Mouse (Mus musculus) macrophage (primary cell): Measurements from ENCODE around the gene Kpna1. TPM values are rescaled to one million over a fixed set of nuclear protein-coding genes. Genes with fewer than 3 reads are reported as not detected.
"Not testable (repeated sequence)": the region's sequence is repeated elsewhere in the genome, so short reads cannot be mapped to it uniquely, and the experiment has no call there.

Source experiments
- H3K27ac ChIP-seq: fragments of 350-480 bp; formaldehyde crosslinking; 2 replicates; pipeline ENCODE4 v1.9.0; 2021
- H3K36me3 ChIP-seq: fragments of 350-480 bp; formaldehyde crosslinking; 2 replicates; pipeline ENCODE4 v1.9.0; 2021; ENCODE audit errors: inconsistent target
- H3K4me3 ChIP-seq: fragments of 350-480 bp; formaldehyde crosslinking; 2 replicates; pipeline ENCODE4 v1.9.0; 2021; ENCODE audit errors: inconsistent target
- H3K79me2 ChIP-seq: fragments of 350-480 bp; formaldehyde crosslinking; 2 replicates; pipeline ENCODE4 v1.9.0; 2021; ENCODE audit errors: inconsistent target
- WGBS: methylation state at CpG from one replicate; pipeline ENCODE4 v1.1.7; 2026; ENCODE audit warnings: inconsistent platforms; ENCODE audit not compliant: missing documents; 5-methylcytosine and 5-hydroxymethylcytosine counted together
- polyA plus RNA-seq: library from polyadenylated mRNA; stranded (reverse); fragments of 250-400 nt; gene quantifications from 3 replicates; pipeline ENCODE4 v1.2.4, GENCODE M21; 2018; ENCODE audit warnings: inconsistent platforms

The Kpna1 gene
- polyA plus RNA-seq, 1 experiment from 2014 or later: 28.5 TPM

GRCm38 (mm10) chr16:35968149-35968548 is 10.4 kb upstream of the Kpna1 start:
- Histone ChIP-seq H3K27ac (no peak overlapping the region), H3K4me3 (no peak overlapping the region), H3K79me2 (peaks cover 4% of the 10 kb centered on the region; the same call in 1 of the 2 replicates), H3K36me3 (peaks cover 86% of the 10 kb centered on the region)
- WGBS: 93% methylated on average over 2 of the region's 2 CpGs

- Histone ChIP-seq H3K36me3 (peaks cover 38% of the 10 kb centered on the region), H3K4me3 (no peak overlapping the region), H3K27ac (no peak overlapping the region), H3K79me2 (no peaks in the 10 kb centered on the region)
- WGBS: 88% methylated on average over 1 of the region's 1 CpGs
These were observed 4.5 kb upstream of the Kpna1 start for GRCm38 (mm10) chr16:35974021-35974420.

DNA sequence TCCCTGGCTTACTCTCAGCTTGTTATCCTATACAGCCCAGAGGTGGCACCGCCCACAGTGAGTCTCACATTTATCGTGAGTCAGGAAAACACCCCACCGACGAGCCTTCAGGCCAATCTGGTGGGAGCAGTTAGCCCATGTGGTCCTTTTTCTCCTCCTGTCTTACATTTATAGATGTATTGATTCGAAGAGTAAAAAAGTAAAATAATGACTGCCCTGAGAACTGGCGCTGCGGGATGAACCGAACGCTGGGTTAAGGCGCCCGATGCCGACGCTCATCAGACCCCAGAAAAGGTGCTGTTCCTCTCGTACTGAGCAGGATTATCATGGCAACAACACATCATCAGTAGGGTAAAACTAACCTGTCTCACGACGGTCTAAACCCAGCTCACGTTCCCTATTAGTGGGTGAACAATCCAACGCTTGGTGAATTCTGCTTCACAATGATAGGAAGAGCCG is 2.8 kb downstream of the Kpna1 start:
- 57% methylated on average over 19 of the region's 19 CpGs for WGBS
- Histone ChIP-seq H3K27ac (no peak overlapping the region), H3K79me2 (peaks cover 25% of the 10 kb centered on the region), H3K4me3 (no peak overlapping the region), H3K36me3 (no peaks in the 10 kb centered on the region)

DNA sequence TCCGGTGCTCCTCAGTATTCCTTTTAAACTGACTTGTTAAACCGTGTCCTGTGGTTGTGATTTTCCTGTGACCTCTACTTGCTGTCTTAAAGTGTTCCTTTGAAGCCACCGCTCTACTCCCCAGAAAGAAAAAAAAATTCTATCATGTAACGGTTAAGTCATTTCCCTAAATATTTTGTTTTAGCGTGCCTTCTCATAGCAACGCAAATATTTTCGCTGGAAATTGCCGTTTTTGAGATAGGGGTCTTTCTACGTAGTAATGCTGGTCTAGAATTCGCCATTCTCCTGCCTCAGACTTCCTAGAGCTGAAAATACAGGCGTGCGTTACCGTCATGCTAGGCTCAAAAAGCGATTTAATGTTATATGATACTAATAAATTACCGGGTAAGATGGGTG is 4.0 kb downstream of the Kpna1 start:
- Histone ChIP-seq H3K36me3 (no peaks in the 10 kb centered on the region), H3K27ac (peak overlapping the region; percentile 15; the same call in 1 of the 2 replicates)
- 4% methylated on average over 15 of the region's 15 CpGs for WGBS

GRCm38 (mm10) chr16:35982902-35983516 is 4.5 kb downstream of the Kpna1 start:
- H3K4me3 ChIP-seq: peak overlapping the region; percentile 51
- peak overlapping the region; percentile 15; the same call in 1 of the 2 replicates for H3K27ac ChIP-seq
- WGBS: under 1% methylated on average over 54 of the region's 54 CpGs
- H3K79me2 ChIP-seq: peaks cover 42% of the 10 kb centered on the region
- no peaks in the 10 kb centered on the region for H3K36me3 ChIP-seq

More for the DNA sequence above, 4.0 kb downstream of the Kpna1 start:
- Histone ChIP-seq H3K79me2 (peaks cover 37% of the 10 kb centered on the region), H3K4me3 (peak overlapping the region; percentile 51)

GRCm38 (mm10) chr16:35983517-35984101 is 5.1 kb downstream of the Kpna1 start:
- under 1% methylated on average over 53 of the region's 86 CpGs for WGBS
- H3K27ac ChIP-seq: peak overlapping the region; percentile 29
- H3K36me3 ChIP-seq: no peaks in the 10 kb centered on the region
- peaks cover 48% of the 10 kb centered on the region for H3K79me2 ChIP-seq
- peak overlapping the region; percentile 63 for H3K4me3 ChIP-seq

DNA sequence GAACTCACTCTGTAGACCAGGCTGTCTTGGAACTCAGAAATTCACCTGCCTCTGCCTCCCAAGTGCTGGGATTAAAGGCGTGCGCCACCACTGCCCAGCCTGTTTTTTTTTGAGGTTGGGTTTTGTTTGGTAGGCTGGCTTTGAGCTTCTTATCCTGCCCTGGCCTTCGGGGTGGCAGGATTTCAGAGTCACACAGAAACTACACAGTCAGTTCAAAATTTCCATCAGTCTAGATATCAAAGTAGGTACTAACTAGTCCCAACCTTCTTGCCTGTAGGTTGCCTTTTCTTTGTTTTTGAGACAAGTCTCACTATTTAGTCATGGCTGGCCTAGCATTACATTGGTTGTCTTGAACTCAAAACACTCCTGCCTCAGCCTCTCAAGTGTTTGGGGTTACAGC is 5.9 kb downstream of the Kpna1 start:
- Histone ChIP-seq H3K4me3 (peak overlapping the region; percentile 63), H3K36me3 (no peaks in the 10 kb centered on the region), H3K27ac (peak overlapping the region; percentile 29; the same call in 1 of the 2 replicates), H3K79me2 (peaks cover 56% of the 10 kb centered on the region)
- WGBS: 48% methylated on average over 3 of the region's 3 CpGs

GRCm38 (mm10) chr16:35987930-35988329 is 9.4 kb downstream of the Kpna1 start:
- WGBS: 53% methylated on average over 1 of the region's 1 CpGs
- Histone ChIP-seq H3K27ac (no peak overlapping the region), H3K4me3 (no peak overlapping the region), H3K79me2 (peaks cover 91% of the 10 kb centered on the region), H3K36me3 (no peaks in the 10 kb centered on the region)

- WGBS: 47% methylated on average over 1 of the region's 1 CpGs
- H3K79me2 ChIP-seq: peaks cover 100% of the 10 kb centered on the region
- no peaks in the 10 kb centered on the region for H3K36me3 ChIP-seq
- H3K4me3 ChIP-seq: no peak overlapping the region
- H3K27ac ChIP-seq: no peak overlapping the region
These were observed 13.8 kb downstream of the Kpna1 start for GRCm38 (mm10) chr16:35992391-35992790.

DNA sequence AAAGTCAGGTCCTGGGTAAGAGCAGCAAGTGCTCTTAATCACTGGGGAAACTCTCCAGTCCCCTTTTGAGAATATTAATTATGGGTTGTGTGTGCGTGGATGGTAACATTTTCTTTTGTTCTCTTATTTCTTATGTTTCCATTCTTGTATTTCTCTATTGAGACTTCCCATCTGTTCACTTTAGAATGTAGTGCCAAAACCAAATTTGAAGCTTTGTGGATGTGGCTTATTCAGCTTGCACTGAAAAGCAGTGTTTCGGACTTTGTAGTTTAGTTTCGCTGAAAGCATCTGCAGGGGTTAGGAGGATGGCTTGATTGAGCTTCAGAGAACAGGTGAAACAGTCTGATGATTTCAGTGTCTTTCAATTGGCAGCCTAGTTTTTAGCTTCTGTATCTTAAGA is 14.8 kb downstream of the Kpna1 start:
- Histone ChIP-seq H3K4me3 (no peak overlapping the region), H3K79me2 (peaks cover 100% of the 10 kb centered on the region), H3K27ac (no peak overlapping the region), H3K36me3 (no peaks in the 10 kb centered on the region)
- 95% methylated on average over 3 of the region's 3 CpGs for WGBS

GRCm38 (mm10) chr16:35998852-35999251 is 20.3 kb downstream of the Kpna1 start:
- 96% methylated on average over 4 of the region's 4 CpGs for WGBS
- H3K27ac ChIP-seq, H3K4me3 ChIP-seq: not testable (repeated sequence)
- H3K79me2 ChIP-seq: peaks cover 73% of the 10 kb centered on the region
- peaks cover 13% of the 10 kb centered on the region; the same call in 1 of the 2 replicates for H3K36me3 ChIP-seq

- Histone ChIP-seq H3K79me2 (no peaks in the 10 kb centered on the region), H3K27ac (no peak overlapping the region), H3K36me3 (peaks cover 4% of the 10 kb centered on the region; the same call in 1 of the 2 replicates), H3K4me3 (no peak overlapping the region)
- 98% methylated on average over 3 of the region's 3 CpGs for WGBS
These were observed 29.8 kb downstream of the Kpna1 start for GRCm38 (mm10) chr16:36008396-36008795.

GRCm38 (mm10) chr16:36016335-36016734 is 37.8 kb downstream of the Kpna1 start:
- Histone ChIP-seq H3K27ac (no peak overlapping the region), H3K79me2 (no peaks in the 10 kb centered on the region), H3K4me3 (no peak overlapping the region), H3K36me3 (peaks cover 19% of the 10 kb centered on the region)
- 100% methylated on average over 1 of the region's 1 CpGs for WGBS

DNA sequence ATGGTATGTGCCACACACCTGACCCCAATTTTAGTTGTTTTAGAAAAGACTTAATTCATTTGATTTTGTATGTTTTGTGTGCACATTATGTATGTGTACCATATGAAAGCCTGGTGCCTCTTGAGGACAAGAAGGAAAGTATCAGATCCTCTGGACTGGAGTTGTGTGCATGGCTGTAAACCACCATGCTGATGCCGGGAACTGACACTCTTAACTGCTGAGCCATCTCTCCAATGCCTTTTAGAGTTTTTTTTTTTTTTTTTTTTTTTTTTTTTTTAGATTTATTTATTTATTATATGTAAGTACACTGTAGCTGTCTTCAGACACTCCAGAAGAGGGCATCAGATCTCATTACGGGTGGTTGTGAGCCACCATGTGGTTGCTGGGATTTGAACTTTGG is 49.6 kb downstream of the Kpna1 start:
- not testable (repeated sequence) for H3K4me3 ChIP-seq, H3K27ac ChIP-seq, H3K79me2 ChIP-seq
- peaks cover 48% of the 10 kb centered on the region for H3K36me3 ChIP-seq
- no CpG with 5 or more reads among the region's 2 CpGs for WGBS
